Mouse (Mus musculus) cerebellum, adult 2 months (tissue): ENCODE data around the gene Dnah14. TPM values are rescaled to one million over a fixed set of nuclear protein-coding genes. Genes with fewer than 3 reads are reported as not detected.

ENCODE experiments used
- DNase-seq, 2 experiments: peaks; one replicate each; pipeline ENCODE4 v3.0.0; 2021
- H3K27ac ChIP-seq: fragments of 200-500 bp; 2 replicates; pipeline ENCODE4 v1.5.1; 2012; ENCODE audit warnings: low read length, control low read depth, inconsistent platforms; ENCODE audit not compliant: insufficient read depth
- H3K27me3 ChIP-seq: fragments of 200-500 bp; 2 replicates; pipeline ENCODE4 v1.6.1; 2012; ENCODE audit warnings: inconsistent platforms, mild to moderate bottlenecking, low read length, moderate library complexity; ENCODE audit not compliant: control insufficient read depth, insufficient read depth
- H3K4me1 ChIP-seq: fragments of 200-500 bp; 2 replicates; pipeline ENCODE4 v1.6.1; 2011; ENCODE audit warnings: low read length; ENCODE audit not compliant: control insufficient read depth, insufficient read depth
- H3K4me3 ChIP-seq: fragments of 200-500 bp; replicated peaks from 2 replicates; pipeline ENCODE3; 2011; ENCODE audit warnings: mild to moderate bottlenecking, low read depth, low read length, control low read depth; ENCODE audit not compliant: insufficient read depth
- CTCF ChIP-seq: fragments of 200-500 bp; IDR thresholded peaks from 2 replicates; pipeline ENCODE4 v1.5.1; 2011; ENCODE audit warnings: low read depth, mild to moderate bottlenecking, control low read depth, low read length, moderate library complexity, borderline replicate concordance; ENCODE audit not compliant: insufficient read depth
- POLR2A ChIP-seq: fragments of 200-500 bp; IDR thresholded peaks from 2 replicates; pipeline ENCODE4 v1.6.1; 2011; ENCODE audit warnings: low read length, control low read depth, borderline replicate concordance; ENCODE audit not compliant: insufficient read depth
- whole genome bisulfite sequencing: fragments of 180-500 bp; shearing (Covaris S2); methylation state at CpG from one replicate; pipeline ENCODE4 v1.1.7; 2018; 5-methylcytosine and 5-hydroxymethylcytosine counted together
- polyA plus RNA-seq: library from polyadenylated mRNA; depleted of rRNA; stranded (reverse); fragments of >200 nt; gene quantifications from 2 replicates; pipeline ENCODE4 v1.2.3, GENCODE M21; 2012

Gene Dnah14
- polyA plus RNA-seq, 1 experiment = 1.0 TPM

DNA sequence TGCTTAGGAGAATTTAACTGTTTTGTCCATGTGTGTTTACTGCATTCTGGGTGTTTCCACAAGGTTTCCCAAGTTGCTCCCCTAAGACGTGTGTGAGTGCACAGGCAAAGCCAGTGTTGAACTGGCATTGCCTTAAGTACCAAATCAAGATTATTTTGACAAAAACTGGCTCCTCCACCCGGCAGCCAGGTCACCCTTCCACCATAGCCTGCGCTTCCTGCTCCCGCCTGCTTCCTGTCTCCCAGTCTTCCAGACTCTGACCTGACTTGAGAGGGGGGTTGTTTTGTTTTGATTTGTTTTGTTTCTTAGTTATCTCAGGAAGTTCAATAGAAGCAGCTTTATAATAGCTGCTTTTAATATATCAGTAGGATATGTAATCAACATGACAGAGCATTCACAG is 90.4 kb downstream of the Dnah14 start:
- DNase-seq = no peak
- 72% methylated on average over 4 of the region's 4 CpGs for WGBS
- no peak overlapping the region for H3K27ac ChIP-seq
- H3K27me3 ChIP-seq = no peaks in the 10 kb centered on the region
- H3K4me3 ChIP-seq = no peak overlapping the region
- H3K4me1 ChIP-seq = no peaks in the 10 kb centered on the region
- TF ChIP-seq POLR2A (no peak), CTCF (no peak)

DNA sequence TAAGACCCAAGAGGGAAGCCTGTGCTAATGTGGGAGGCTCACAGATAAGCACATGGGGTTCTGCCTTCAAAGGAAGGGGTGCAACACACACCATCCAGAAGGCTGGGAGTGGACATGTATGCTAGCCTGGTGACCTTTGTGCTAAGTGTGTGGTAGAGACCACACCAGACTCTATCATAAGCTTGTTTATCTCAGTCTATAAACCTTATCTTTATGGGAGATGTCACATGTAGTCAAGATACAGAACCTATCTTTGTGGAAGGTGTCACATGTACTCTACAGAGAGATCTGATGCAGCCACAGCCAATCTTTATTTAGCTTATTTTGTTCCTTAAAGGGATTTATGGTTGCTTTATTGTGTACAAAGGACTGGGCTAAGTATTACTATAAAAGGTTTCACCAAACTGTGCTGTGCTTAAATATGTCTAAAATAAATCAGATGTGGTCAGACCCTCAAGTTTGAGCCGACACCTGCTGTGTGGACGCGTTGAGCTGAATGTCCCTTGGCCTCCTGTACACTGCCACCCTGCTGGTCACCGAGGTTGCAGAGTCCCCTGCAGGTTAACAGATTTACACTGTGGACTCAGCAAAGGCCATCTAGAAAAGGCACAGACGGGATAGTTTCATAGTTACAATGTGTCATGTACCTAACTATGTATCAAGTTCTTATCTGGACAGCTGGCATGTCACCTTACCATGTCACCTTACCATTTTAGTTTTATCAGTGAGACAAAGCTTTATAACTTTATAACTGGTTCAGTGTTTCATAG is 118.6 kb downstream of the Dnah14 start:
- WGBS = 49% methylated on average over 5 of the region's 5 CpGs
- no peak overlapping the region for H3K4me3 ChIP-seq
- TF ChIP-seq CTCF (no peak), POLR2A (no peak)
- no peak for DNase-seq
- no peak overlapping the region for H3K27ac ChIP-seq
- no peaks in the 10 kb centered on the region for H3K27me3 ChIP-seq
- no peaks in the 10 kb centered on the region for H3K4me1 ChIP-seq

DNA sequence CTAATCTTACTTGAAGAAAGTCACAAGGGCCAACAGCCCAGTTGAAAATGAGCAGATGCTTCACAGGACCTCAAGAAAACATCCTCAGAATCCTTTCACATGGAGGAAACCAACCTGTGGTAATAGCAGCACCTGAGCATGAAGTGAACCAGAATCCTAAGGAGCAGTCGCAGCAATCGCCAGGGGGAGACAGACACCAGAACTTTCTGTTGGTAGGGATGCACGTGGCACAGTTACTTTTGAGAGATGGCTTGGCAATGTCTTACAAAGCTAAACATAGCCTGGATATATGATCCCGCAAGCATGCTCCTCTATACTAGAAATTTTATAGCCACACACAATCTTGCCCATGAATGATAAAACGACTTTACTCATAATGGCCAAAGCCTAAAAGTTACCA is 152.3 kb downstream of the Dnah14 start:
- Histone ChIP-seq H3K27ac (no peak overlapping the region), H3K4me3 (no peak overlapping the region), H3K27me3 (no peaks in the 10 kb centered on the region), H3K4me1 (no peaks in the 10 kb centered on the region)
- DNase-seq = no peak
- 56% methylated on average over 5 of the region's 5 CpGs for WGBS
- TF ChIP-seq CTCF (peak; percentile 35), POLR2A (no peak)

DNA sequence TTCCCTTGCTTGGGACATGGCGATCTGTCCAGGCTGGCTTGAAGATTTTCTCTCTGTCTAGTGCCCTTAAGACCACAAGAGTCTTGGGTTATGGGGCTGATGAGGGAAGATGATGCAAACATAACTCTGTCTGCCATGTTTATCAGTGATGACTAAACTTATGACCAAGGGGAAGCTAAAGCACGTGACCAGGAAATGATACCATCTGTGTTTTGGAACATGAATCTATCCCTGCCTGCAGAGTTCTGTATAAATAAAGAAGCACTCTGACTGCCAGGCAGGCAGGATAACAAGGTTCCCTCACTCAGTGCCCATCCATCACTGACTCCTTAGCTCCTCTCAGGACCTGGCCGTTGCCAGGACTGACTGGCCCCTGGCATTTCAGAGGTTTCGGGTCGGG is 157.2 kb downstream of the Dnah14 start:
- H3K4me1 ChIP-seq = no peaks in the 10 kb centered on the region
- no peak for DNase-seq
- H3K4me3 ChIP-seq = no peak overlapping the region
- H3K27me3 ChIP-seq = no peaks in the 10 kb centered on the region
- 88% methylated on average over 5 of the region's 5 CpGs for WGBS
- H3K27ac ChIP-seq = no peak overlapping the region
- TF ChIP-seq POLR2A = no peak
- TF ChIP-seq CTCF = no peak

DNA sequence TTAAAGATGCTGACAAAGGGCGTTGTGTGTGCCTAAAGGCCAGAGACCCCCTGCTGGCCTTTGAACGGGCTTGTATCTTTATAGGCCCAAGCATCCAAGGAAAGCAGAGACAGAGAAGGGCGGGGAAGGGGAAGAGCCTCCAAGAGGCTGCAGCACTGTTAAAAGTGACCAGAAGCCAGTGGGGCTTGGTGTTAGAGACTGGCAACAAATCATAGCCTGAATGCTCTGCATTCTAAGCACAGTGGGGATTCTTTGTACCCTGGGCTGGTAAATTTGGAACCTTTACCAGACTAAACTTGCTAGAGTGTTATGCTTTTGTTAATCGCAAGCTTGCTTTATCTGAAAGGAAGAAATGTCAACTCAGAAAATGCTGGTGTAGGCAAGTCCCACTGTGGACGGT is 163.9 kb downstream of the Dnah14 start:
- 66% methylated on average over 5 of the region's 5 CpGs for WGBS
- H3K4me1 ChIP-seq = no peaks in the 10 kb centered on the region
- no peaks in the 10 kb centered on the region for H3K27me3 ChIP-seq
- TF ChIP-seq CTCF (no peak), POLR2A (no peak)
- no peak for DNase-seq
- no peak overlapping the region for H3K4me3 ChIP-seq
- H3K27ac ChIP-seq = no peak overlapping the region

DNA sequence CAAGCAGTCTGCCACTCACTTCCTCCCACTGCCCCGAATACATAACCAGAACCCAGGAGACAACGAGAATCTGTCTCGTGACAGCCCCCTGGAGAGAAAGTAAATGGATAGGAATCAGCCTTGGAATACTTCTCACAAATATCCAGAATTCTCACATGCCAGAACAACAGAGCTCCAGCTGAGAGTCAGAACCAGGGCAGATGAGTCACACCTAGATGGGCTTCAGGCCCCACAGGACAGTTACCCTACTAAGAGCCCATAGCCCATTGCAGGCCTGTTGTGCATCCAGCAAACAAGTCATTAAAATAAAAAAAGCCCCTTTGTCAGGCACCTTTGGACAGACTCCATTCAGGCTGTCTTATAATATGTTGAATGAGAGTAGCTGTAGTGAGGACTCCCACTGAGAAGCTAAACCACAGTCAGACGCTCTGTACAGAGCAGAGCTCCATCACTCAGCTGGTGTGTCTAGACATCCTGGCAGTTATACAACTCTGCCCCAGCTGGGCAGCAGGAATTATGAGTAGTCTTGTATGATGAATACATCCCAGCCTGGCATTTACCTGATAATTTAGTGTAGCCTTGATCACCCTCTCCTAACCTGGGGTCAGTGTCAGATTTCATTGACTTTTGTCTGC is 166.0 kb downstream of the Dnah14 start:
- 14% methylated on average over 4 of the region's 4 CpGs for WGBS
- Histone ChIP-seq H3K4me3 (no peak overlapping the region), H3K27ac (no peak overlapping the region), H3K4me1 (no peaks in the 10 kb centered on the region), H3K27me3 (no peaks in the 10 kb centered on the region)
- DNase-seq = no peak
- TF ChIP-seq CTCF (no peak), POLR2A (no peak)

DNA sequence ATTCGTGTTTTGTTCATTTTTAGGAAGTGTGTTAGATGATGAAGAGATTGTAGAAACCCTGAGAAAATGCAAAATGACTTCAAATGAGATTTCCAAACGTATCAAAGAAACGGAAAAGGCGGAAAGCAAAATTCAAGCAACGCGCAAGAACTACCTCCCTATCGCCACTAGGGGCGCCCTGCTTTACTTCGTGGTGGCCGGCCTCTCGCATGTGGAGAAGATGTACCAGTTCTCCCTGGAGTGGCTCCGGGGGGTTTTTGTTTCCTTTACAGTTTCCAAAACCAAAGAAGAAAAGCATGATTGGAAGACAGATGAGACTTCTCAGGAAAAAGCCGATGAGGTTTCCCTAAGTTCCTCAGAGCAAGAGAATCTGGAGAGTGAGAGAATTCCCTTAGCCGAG is 193.0 kb downstream of the Dnah14 start:
- Histone ChIP-seq H3K4me1 (no peaks in the 10 kb centered on the region), H3K27me3 (no peaks in the 10 kb centered on the region), H3K27ac (no peak overlapping the region), H3K4me3 (no peak overlapping the region)
- DNase-seq = no peak
- TF ChIP-seq POLR2A (no peak), CTCF (no peak)
- WGBS = 58% methylated on average over 14 of the region's 14 CpGs

DNA sequence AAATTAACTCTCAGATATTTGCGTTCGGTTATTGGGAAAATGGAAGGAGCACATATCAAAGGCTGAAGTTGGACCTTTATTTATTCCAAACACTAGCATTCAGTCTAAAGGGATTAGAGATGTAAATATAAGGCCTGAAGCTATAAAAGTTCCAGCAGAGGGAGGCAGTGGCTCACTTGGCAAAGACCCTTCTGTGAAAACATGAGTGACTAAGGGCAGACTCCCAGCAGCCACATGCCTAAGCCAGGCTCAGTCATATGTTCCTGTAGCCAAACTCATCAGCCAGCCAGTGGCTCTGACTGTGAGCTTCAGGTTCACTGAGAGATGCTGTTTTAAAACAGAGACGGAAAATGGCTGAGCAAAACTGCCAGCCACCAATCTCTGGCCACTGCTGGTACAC is 195.5 kb downstream of the Dnah14 start:
- H3K27ac ChIP-seq = no peak overlapping the region
- TF ChIP-seq CTCF (no peak), POLR2A (no peak)
- 76% methylated on average over 3 of the region's 3 CpGs for whole genome bisulfite sequencing
- no peaks in the 10 kb centered on the region for H3K27me3 ChIP-seq
- no peak for DNase-seq
- no peak overlapping the region for H3K4me3 ChIP-seq
- no peaks in the 10 kb centered on the region for H3K4me1 ChIP-seq
